Mouse (Mus musculus): ENCODE measurements at regions not wholly inside any gene's neighbourhood (a gene's known extent, or its start where the extent isn't known, plus 50 kb on each side); places are given as distances from the start of the nearest gene placed in this dataset.
A peak's percentile ranks its signal among the peaks of the same experiment; 100 is the strongest.

GRCm38 (mm10) chr13:85430040-85430439 is 141.1 kb upstream of the Rasa1 start:
- peak; percentile 26 to 44 for DNase-seq

- DNase-seq = no peak
These were observed 129.7 kb upstream of the Rasa1 start for GRCm38 (mm10) chr13:85418671-85419070.

GRCm38 (mm10) chr13:85414951-85415350 is 126.0 kb upstream of the Rasa1 start:
- no peak for DNase-seq

GRCm38 (mm10) chr13:85411327-85411726 is 122.4 kb upstream of the Rasa1 start:
- no peak for DNase-seq

- DNase-seq = no peak
These were observed 109.9 kb upstream of the Rasa1 start for GRCm38 (mm10) chr13:85398834-85399233.

- DNase-seq = no peak
These were observed 87.5 kb upstream of the Rasa1 start for GRCm38 (mm10) chr13:85376338-85376998.

GRCm38 (mm10) chr13:85359621-85360020 is 70.7 kb upstream of the Rasa1 start:
- no peak for DNase-seq

- peak in 1 of 2 experiments; percentile 12 for DNase-seq
These were observed 70.2 kb upstream of the Rasa1 start for GRCm38 (mm10) chr13:85359143-85359542.

GRCm38 (mm10) chr13:85352061-85352460 is 63.1 kb upstream of the Rasa1 start:
- no peak for DNase-seq
